Mouse (Mus musculus): ENCODE data around the gene Git2.

DNA sequence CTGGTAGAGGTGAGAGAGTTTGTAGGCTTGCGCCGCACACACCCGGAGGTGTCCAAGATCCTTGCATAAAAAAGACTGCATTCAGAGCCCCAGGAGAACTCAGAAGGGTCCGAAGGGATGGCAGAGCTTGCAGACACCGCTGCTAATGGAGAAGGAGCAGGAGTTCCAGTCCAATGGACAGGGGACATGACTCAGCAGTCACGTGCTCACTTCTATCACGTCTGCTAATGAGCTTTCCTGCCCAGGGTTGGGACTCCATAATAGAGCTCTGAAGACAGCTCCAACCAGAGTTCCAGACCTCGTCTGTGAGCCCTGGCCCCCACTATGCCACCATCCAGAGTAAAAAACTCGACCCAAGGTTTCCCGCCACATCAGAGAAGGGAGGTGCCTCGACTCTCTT, 42.8 kb upstream of the Git2 start:
- no peak for TF ChIP-seq CTCF (IDR thresholded peaks at IDR 0.05 in 2 of 3, conservative IDR thresholded peaks at IDR 0.05 in 1 of 3; ENCODE audit: control insufficient read depth in 1 of 3, insufficient read depth in 1 of 3, low read depth in 2 of 3, low read length in 3 of 3, poor library complexity in 1 of 3, severe bottlenecking in 1 of 3)
- no peak for TF ChIP-seq HCFC1 (IDR thresholded peaks at IDR 0.05; ENCODE audit: low read depth, low read length)
- TF ChIP-seq EP300 (IDR thresholded peaks at IDR 0.05; ENCODE audit: low read depth in 1 of 2, low read length in 2 of 2) = no peak
- no peak for TF ChIP-seq NELFE (IDR thresholded peaks at IDR 0.05; ENCODE audit: low read depth, low read length)
- TF ChIP-seq MAFK (IDR thresholded peaks at IDR 0.05; ENCODE audit: borderline replicate concordance, low read depth, low read length) = no peak
- no peak for TF ChIP-seq ZNF384 (IDR thresholded peaks at IDR 0.05; ENCODE audit: low read depth, low read length)
- TF ChIP-seq ZMIZ1 (IDR thresholded peaks at IDR 0.05; ENCODE audit: low read depth, low read length) = no peak
- TF ChIP-seq MAZ (IDR thresholded peaks at IDR 0.05; ENCODE audit: low read depth, low read length) = no peak
- TF ChIP-seq POLR2A (IDR thresholded peaks at IDR 0.05; ENCODE audit: control insufficient read depth in 1 of 2, insufficient read depth in 1 of 2, low read depth in 1 of 2, low read length in 2 of 2, poor library complexity in 1 of 2) = no peak
- no peak for TF ChIP-seq GATA1 (IDR thresholded peaks at IDR 0.05; ENCODE audit: low read depth, low read length)
- TF ChIP-seq ELF1 (IDR thresholded peaks at IDR 0.05; ENCODE audit: low read depth, low read length) = no peak
